Mouse (Mus musculus): ENCODE data around the gene Cyp21a1.

- TF ChIP-seq EP300 (IDR thresholded peaks at IDR 0.05; ENCODE audit: insufficient read depth, low read depth, low read length) (no peak), CTCF (IDR thresholded peaks at IDR 0.05; ENCODE audit: low read depth, low read length) (no peak), POLR2A (IDR thresholded peaks at IDR 0.05; ENCODE audit: insufficient read depth, low read length) (no peak)
These were observed 6.9 kb upstream of the Cyp21a1 start for GRCm38 (mm10) chr17:34811275-34811674.

All from ES-Bruce4 (cell line).